Mouse (Mus musculus) gastrocnemius, postnatal 4 days (tissue): ENCODE measurements around the gene B3gntl1. TPM values are rescaled to one million over a fixed set of nuclear protein-coding genes. Genes with fewer than 3 reads are reported as not detected.
A peak's percentile ranks its signal among the peaks of the same experiment; 100 is the strongest.

Experiments
- DNase-seq, 2 experiments: peaks; one replicate each; pipeline ENCODE4 v3.0.0; 2021 to 2022; ENCODE audit warnings: low spot score in 2 of 2, mixed read lengths in 2 of 2
- long read RNA-seq, 2 experiments: library from polyadenylated mRNA; stranded (forward); transcript quantifications; one replicate each; pipeline ENCODE4 v2.0.0; 2021
- total RNA-seq, 2 experiments: library from RNA; stranded (reverse); gene quantifications; 2 replicates each; pipeline ENCODE4 v1.2.3; 2021

The B3gntl1 gene
- 1 to 10 TPM; 5.9 to 6.1 TPM for total RNA-seq
- long read RNA-seq, experiment 1, partial matches to known transcripts: 0 of 7 reads
- long read RNA-seq, experiment 1, other reads (novel, unspliced or antisense): 3 of 7 reads
- long read RNA-seq, experiment 2, transcript B3gntl1-202 (13 exons, 2,864 nt): major isoform, 5 of 9 reads
- long read RNA-seq, experiment 2, partial matches to known transcripts: 1 of 9 reads
- long read RNA-seq, experiment 2, other reads (novel, unspliced or antisense): 3 of 9 reads

DNA sequence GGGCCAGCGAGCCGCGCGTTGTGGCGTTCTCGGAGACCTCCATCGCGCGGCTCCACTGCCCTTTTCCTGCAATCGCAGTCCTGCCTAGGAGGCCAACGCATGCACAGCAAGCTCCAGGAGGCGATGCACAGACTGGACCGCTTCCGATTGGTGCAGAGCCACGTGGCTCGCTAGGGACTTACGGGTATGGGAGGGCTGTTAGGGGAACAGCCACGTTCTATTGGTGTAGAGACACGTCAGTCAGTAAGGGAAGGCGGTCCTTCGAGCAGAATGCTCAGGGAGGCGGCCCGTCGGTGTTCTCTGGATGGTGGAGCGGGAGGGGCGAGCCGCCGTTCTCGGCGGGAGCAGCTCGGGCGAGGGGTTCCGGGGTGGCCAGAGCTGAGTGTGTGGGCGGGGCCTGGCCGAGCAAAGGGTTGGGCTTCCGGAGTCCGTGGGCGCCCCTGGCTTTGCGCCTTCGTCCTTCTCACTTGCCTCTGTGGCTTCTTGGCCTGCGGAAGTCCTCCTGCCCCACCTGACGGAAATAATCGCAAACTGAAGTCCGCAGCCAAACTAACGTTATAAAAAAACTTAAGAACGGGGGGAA is at the start of gene B3gntl1:
Gene B3gntl1, minus strand, starts transcription at position 164 of the 583 bp plus-strand sequence.
- DNase-seq: peak; percentile 95 to 98

DNA sequence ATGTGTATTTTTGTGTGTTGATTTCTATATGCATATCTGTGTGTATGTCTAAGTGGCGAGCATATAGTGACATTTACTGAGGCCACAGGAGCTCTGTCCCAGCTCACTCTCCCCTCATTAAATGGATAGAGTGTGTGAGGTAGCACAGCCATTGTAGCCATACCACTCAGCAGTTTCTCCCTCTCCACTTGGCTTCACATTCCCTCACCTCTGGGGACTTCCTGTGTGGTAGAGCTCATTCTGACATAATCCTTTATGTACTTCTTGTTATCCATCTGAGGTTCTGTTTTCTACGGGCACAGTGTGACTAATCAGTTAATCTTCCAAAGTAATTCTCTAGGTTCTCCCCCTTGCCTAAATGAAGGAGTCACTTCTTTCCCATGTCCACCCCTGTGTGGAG is 49.5 kb upstream of the B3gntl1 start:
- no peak for DNase-seq

DNA sequence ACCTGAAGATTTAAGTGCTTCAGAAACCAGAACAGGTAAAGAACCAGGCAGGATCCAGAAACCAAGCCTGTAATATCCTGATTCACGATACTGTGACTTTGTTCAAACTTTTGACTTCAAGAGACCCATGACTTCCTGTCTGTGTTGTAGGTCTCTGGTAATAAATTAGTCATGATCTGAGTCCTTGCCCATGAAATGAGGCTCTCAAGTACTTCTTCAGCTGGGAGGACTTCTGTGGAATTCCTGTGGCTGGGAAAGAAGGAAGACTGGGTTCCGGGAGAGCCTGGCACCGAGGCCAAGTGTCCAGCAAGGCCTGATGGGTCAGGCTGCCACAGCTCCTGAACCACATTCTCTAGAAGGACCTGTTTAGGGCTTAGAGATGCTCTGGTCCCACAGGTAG is 47.8 kb upstream of the B3gntl1 start:
- DNase-seq: no peak

DNA sequence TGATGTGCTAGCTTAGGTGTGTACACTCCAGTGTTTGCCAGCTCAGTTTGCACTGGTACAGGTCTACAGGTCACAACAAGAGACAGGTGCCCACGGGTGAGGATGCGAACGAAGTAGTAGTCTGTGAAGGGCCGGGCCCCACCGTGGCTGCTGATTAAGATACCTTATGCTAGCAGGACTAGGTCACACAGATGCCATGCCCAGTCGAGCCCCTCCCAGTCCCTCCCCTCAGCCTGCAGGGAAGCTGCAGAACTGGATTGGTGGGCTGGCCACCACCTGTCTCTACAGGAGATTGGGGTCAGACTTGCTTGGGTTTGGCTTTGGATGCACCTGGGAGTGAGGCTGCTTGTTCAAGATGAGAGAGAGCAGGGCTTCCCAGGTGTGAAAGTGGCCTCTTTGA is 44.8 kb upstream of the B3gntl1 start:
- no peak for DNase-seq

DNA sequence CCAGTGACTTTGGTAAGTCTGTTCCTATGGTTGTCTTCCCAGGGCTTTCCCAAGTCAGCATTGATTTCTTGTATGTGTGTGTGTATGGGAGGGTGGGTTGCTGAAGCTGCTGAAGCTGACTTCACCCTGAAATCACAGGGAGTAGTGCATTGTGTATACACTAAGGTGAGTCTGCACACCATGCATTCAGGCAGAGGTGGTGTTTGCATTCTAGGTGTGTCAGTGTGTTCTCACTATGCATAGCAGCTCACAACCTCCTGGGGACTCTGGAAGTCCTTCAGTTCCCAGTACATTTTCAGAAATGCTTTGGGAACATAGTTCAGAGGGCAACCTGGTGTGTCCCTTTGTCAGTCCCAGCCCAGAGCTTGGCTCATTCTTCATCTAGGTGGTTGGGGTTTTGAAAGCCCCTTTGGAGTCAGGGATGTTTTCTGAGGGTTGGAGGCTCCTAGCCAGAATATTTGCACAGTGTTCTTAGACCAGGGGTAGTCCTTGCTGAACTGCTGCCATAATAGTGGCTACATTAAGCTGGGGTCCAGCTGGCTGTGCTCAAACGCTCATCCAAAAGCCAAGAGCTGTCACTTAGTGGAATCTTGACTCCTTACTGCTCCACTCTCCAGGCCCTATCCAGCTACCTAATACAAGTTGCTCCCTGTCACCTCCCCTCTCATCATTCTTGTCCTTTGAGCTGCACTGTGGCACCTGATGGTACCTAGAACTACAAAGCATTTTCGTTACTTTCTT is 42.0 kb upstream of the B3gntl1 start:
- no peak for DNase-seq

DNA sequence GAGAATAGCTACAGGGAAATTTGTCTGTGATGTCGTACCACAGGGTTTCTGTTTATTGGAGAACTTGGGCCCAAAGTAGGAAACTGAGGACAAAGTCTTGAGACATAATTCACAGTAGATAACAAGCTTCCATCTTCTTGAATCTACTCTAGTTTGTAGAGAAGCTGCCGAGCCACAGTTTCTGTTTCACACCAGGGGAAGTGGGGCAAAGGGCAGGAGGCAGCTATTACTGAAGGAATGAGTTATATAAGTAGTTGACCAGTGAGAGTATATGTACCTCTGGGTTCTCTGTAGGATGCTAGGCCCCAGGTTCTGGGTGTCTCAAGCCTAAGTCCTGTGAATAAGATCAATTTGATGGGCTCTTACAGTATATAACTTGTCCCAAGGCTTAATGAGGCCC is 40.6 kb upstream of the B3gntl1 start:
- no peak for DNase-seq

DNA sequence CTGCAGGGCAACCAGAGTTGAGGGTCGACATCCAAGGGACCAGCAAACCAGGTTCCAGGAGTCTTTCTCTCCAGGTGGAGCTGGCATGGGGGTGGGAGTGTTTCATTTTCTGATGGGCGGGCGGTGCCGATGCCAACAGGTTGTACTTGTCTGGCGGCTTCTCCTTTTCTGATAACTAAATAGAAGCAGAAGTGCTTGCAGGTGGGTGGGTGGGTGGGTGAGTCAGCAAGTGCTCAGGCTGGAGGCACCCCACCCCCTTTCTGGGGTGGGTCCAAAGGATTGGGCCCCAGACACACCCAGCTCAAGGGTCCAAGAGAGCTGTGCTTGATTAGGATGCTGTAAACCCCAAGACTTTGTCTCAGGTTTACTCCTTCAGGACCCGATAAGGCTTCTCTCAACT is 40.0 kb upstream of the B3gntl1 start:
- no peak for DNase-seq

DNA sequence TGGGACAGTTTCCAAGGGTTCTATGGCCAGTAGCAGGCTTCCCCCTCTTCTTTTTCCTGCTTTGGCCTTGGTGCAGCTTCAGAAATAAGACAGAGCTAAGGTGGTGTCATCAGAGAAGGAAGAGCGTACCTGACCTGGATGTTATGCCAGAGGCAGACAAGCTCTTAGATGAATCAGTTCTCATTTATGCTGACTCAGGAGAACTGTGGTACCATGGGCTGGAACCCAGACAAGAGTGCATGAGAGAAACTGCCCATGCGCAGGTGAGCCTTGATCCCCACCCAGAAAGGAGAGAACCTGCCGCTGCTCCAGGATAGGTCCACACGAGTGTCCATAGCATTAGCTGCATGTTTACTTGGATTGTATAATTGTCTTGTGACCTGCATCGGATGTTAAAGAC is 37.3 kb upstream of the B3gntl1 start:
- DNase-seq: no peak

DNA sequence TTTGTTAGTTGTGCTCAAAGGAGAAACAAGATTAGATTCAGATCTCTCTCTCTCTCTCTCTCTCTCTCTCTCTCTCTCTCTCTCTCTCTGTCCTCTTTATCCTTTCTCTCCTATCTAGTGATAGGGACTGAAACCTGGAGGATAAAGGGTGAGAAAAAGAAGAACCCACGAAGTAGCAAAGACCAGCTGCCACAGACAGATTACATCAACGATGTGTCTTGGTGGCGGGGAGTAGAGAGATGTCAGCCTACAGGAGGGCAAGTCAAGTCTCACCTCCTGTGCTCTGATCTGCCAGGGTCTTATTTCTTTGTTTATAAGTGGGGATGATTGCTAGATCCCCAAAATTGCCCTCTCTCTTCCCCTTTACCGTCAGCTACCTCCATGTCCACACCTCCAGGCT is 36.3 kb upstream of the B3gntl1 start:
- DNase-seq: no peak

DNA sequence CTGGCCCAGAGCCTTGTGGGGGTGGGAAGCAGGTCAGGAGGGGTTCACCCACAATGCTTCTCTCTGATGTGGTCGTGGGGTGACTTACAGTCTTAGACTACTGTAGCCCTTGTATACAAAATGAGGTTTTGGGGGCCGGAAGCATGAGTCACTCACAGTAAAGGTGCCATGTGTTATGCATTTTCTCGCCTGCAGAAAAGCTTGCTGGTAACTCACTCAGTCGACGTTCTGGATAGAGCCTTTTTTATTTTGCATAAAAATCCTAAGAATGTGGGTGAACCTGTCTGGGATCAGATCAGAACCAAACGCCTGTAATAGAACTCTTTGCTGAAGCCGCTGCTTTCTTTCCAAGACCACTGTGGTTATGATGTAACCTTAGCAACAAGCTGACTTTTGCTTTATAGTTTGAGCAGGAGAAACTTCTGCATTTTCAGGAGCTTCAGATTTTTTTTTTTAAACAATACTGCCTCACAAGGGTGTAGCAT is 33.6 kb upstream of the B3gntl1 start:
- no peak for DNase-seq

DNA sequence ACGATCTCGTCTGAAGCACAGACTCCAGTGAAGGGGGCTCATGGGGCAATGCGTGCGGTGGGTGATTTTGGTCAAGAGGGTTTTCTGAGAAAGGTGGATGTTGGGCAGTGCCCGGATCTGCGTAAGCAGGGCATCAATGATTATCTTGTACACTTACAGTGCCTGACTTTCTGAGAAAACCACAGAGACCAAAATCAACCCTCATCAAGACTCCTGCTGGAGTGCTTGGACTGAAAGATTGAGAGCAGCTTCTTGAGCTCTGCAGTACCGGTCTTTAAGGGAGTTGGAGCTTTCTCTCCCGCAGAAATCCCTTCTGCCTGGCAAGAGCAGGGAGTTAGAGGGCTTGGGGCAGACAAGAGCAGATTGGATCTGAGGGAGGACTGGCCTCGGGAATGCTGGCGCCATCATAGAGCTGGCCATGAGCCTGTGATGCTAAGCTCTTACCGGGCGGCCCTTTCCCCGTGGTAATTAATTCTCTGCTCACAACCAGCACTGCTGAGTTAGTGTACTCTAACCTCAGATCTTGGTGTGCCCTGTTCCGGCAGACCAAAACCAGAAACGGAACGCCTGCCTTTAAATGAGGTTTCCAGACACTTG is 30.8 kb upstream of the B3gntl1 start:
- no peak for DNase-seq

DNA sequence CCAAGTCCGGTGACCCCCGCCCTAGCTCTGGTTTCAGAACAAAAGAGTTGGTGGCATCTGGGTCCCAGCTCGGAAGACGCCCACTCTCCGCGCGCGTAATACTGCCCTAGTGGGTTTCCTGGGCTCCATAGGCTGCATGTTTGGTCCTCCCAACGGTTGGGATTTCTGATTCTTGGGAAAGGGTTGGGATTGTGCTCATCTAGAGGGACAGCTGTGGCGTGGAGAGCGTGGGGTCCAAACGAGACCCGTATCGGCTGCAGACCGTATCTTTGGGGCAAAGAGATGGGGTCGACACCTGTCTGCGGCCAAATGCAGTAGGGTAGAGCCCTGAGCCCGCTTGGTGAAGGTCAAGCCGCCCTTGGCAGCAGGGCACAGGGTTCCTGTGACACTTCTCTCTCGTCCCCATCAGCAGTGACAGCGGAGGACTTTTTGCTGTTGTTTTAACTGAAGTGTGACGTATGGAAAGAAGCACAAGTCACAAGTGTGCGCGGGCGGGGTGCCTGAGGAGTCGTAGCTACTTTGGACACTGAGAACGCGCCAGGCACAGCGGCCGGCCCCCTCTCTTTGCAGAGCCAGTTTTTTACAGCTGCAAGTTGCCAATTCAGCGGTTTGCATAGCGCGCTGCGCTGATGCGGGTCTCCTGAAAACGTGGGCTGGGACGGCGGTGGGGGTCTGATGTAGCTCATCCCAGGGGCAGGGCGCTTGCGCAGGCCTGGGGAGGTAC is 30.1 kb upstream of the B3gntl1 start:
- DNase-seq: peak; percentile 42 to 77

DNA sequence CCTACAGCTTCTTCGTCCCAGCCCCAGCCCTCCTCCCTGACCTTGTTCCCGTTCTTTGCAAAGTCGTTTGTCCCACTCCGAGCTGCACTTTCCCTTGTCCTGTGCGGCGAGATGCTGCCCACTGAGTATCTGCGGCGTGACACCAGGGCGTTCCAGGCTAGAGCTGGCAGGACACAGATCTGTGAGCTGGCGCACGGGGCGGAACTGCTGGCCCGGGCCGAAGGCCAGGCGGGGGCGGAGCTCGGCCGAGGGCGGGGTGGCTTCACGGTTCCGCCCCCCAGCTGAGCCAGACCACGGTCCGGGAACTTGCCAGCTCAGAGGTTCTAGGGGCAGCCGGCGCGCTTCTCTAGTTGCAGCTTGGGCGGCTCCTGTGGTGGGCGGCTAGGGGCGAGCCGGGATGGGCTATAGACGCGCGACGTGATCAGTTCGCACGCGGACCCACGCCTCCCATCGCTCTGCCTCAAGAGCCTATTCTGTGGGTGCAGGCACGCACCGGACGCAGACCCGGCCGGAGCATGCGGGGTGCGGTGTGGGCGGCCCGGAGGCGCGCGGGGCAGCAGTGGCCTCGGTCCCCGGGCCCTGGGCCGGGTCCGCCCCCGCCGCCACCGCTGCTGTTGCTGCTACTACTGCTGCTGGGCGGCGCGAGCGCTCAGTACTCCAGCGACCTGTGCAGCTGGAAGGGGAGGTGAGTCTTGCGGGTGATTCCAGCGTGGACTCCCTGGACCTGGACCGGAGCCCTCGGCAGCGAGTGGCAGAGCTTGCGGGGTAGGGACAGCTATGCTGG is 29.4 kb upstream of the B3gntl1 start:
- peak; percentile 94 to 95 for DNase-seq

DNA sequence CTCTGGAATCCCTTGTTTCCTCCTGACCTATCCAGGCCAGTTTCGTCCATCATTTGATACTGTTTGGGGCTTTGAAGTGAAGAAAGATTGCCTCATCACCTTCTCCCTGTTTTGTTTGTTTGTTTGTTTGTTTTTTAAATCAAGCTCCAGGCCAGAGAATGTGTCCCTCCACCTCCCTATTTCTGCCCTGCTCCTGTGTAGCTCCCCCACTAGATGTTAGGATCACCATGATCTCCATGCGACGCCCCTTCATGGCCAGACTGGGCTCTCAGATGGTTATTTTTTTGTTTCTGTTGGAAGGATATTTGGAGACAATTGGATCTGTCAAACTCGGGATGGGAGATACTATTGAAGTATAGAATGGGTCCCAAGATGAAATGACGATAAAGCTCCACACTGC is 28.3 kb upstream of the B3gntl1 start, which contains the start of gene Metrnl:
Gene Metrnl, plus strand, starts transcription at position 301 of the 400 bp plus-strand sequence.
- no peak for DNase-seq

DNA sequence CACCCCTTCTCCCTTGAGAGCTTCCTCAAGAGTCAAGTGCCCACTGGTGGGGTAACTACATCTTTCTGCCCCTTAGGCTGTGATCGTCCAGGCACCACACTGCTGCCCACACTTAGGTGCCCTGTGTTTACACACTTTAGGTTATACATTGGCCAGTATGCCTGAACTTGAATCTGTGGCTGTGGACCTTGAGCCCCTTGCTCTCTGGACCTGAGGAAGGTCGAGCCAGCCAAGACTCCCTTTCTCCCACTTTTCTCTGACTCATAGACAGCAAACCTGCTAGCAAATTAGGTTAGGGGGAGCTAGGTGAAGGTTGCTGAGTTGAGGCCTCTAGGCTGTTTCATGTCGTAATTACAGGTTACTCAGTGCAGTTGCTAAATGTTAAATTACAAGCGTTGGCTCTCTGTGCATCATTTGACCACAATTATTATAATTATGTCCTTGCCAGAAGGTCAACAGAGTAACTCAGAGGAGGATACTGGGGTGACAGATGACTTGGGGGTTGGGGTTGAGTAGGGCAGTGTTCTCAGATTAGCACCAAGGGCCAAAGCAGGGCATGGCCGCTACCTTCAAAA is 25.5 kb upstream of the B3gntl1 start:
- DNase-seq: no peak

DNA sequence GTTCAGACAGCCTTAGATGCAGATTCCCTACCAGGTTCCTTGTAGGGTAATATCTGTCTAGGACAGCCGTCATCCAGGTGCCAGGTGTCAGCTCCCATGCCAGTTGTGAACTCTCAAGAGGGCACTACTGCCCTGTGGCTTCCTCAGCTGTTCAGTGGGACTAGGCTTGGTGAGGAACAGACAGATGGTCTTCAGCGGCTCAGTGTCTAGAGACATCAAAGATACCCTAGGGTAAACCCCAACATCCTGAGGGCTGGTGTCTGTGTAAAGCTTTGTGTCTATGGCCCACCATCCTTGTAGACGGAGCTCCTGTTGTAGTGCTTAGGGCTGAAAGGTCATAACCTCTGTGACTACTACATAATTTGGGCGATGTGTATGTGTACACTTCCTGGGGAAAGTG is 24.3 kb upstream of the B3gntl1 start:
- no peak for DNase-seq

DNA sequence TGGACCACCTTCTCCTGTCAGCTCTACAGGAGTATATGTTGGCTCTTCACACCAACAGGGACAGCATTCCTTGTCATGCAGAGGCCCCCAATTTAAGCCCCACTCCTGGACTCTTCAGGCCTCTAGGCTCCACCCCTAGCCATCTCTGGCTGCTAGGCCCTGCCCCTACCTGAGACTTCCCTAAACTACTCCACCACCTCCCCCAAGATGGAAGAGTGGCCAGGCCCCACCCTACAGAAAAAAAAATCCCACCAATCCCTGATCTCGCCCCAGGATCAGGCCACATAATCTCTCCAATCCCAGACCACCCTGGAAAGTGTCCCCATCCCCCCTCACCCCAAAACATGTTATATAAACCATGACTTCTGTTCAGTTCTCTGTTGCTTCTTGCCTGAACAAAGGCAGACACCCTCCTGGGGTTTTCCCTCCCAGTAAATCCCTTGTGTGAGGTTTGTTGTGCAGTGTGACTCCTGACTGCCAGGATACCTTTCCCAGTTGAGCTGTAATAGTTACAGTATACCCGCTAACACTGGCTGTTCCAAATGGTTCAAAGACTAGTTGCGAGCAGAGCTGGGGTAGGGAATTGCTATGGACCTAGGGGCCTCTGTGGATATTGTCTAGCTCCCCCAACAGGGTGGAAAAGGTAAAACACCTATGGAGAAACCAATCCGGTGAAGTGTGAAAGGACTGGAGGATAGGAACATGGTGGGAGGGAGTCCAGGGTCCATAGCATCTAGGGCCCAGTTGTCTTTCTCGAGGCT is 22.5 kb upstream of the B3gntl1 start:
- DNase-seq: no peak

DNA sequence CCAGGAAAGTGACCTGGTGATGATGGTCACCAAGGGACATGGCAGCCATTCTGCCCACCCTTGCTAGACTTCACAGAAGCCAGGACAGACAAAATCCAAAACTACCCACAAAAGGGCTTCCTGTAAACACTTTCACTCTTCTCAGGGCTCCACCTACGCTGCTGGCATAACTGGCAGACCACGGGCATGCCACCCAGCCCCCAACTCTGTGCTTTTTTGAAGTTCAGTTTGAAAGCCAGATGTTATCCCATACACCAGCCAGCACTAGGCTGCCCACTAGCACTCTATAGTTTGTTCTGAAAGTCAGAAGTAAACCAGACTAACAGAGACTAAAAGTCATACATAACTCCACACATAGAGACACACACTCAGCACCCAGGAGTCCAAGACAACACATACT is 15.1 kb upstream of the B3gntl1 start:
- no peak for DNase-seq

DNA sequence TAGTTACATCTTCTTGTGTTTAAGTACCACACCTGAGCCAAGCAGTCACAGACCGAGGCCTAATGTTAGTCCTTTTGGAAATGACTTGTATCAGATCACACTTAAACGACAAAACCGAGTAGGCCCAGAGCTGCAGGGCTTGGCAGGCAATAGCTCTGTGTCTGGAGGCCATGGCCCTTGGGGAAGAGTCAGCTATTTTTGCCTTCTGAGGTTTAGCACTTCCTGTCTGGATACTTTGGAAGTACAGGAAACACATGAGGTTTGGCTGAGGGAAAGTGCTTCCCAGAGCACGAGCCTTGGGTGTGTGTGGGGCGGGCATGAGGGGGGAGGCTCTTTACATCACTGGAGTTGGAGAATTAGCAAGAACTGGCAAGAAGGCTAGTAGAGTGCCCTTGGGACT is 13.7 kb upstream of the B3gntl1 start:
- no peak for DNase-seq
